Mouse (Mus musculus) monocyte, adult 5-6 weeks (primary cell): ENCODE results near the gene Ptgdr2. TPM values are rescaled to one million over a fixed set of nuclear protein-coding genes. Genes with fewer than 3 reads are reported as not detected.
A peak's percentile ranks its signal among the peaks of the same experiment; 100 is the strongest.

Experiments used
- ATAC-seq: fragments of 153-309, 156-312 bp; replicated peaks from 2 replicates; pipeline ENCODE4 v1.8.0; 2017; ENCODE audit warnings: mild to moderate bottlenecking; ENCODE audit not compliant: low TSS enrichment, insufficient number of reproducible peaks, severe bottlenecking, poor library complexity, low FRiP score
- total RNA-seq: library from RNA; stranded (forward); fragments of 200-1000, 200-491, 200-594 nt; gene quantifications from 3 replicates; pipeline ENCODE4 v1.2.3, GENCODE M21; 2017

Gene Ptgdr2
- total RNA-seq, 1 experiment from 2014 or later, result 1.6 TPM

DNA sequence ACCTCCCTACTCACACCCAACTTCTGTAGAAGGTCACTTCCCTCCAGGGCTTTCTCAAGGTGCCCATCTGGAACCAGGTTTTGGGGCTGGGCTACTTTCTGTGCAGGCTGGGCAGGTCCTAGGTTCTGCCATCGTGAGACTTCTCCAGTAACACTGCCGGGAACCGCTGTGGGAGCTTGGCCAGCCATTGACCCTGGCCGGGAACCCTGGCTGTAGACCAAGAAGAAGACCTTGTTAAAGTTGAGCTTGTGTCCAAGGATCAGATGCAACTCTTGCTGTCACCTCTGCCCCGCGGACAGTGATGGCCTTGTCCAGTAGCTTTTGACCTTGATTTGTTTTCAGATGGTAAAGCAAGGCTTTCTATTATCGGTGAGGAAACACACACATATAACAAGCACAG is 31.6 kb downstream of the Ptgdr2 start:
- ATAC-seq, result no peak

DNA sequence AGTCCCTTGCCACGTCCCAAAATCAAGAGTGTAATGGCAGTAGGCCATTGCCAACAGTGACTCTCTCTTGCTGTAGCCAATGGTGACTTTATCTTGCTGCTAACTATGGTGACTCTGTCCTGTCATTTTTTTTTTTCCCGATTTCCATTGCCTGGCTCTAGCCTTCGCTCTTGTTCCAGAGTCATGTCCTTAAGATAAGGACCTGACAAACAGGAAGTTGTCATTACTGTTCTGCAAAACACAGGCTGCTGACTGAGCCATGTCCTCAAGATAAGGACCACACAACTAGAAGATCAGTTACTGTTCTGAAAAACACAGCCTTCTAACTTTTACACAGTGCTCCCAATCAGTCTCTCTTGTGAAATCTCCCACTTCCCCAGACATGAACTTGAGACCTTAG is 33.5 kb downstream of the Ptgdr2 start:
- ATAC-seq, result no peak

DNA sequence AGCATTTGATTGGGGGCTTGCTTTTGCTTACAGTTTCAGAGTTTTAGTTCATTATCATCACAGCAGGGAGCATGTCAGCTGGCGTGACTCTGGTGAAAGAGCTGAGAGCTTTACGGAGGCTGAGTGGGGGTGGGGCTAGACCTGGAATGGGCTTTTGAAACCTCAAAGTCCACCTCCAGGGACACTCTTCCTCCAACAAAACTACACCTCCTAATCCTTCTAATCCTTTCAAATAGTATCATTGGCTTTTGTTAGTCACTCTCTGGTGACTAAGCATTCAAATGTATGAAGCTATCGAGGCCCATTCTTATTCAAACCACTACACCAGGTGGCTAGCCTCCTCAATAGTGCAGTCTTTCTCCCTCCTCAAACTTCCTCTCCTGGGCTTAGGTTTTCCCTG is 35.7 kb downstream of the Ptgdr2 start:
- ATAC-seq, result no peak

DNA sequence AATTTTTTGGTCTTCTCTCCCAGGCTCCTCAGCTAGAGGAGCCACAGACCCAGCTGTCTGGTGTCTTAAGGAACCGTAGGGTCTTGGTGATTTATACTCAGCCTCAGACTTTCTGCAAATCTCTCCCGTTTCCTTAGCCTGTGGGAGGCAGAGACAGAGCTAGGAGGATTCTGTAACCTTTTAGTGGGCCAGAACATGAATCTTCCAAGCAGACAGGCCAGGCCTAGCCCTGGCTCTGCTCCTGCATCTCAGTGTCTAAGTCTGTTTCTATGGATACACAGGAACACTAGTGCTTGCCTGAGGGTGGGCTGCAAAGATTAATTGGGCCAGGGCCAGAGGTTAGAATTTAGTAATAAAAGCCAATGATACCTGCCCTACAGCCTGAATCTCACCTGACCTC is 36.2 kb downstream of the Ptgdr2 start:
- ATAC-seq, result no peak

DNA sequence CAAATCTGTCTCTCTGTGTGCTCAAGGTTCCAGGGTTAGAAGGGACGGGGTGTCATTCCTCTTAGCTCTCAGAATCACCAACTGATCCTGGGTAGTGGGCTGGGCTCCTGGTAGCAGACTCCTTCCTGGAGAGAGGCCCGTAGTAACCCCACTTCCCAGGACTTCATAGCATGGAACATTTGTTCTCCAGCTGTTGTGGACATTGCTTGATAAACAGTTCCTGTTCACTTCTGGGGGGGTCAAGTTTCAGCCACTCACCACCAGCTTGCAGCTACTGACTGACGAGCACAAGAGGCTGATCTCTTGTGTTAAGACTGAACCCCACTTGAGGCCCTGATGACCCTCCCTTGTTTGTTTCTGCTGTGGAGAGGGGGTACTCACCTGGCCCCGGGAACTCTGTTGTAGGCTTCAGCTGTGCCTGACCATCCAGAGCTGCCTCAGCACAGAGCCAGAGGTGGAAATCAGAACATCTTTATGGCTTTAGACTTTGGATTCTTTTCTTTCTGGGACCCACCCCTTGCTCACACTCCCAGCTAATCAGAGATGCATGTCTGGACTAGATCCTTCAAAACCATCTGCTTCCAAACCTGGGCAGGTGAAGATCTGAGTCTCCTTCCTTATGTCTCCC is 37.4 kb downstream of the Ptgdr2 start, which contains the start of gene Ms4a10:
Gene Ms4a10 (minus strand): TSS at position 433 of the 628 bp plus-strand sequence.
- ATAC-seq, result no peak

DNA sequence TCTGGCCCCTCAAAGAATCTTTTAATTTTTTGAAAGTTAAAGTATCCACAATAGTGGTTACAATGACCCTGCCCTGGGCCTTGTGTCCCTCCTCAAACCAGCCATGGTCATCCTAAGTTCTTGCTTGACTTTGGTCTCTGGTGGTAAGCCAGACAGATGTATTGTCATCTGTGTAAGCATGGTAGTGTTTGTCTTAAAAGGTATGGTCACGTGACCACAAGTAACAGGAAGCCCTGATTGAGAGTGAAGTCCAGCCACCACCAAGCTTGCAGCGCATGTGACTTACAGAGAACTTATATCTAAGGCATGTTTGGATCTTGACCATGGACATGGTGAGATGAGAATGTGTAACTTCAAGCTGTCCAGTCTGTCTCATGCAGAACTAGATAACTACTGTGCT is 38.2 kb downstream of the Ptgdr2 start:
- no peak for ATAC-seq

DNA sequence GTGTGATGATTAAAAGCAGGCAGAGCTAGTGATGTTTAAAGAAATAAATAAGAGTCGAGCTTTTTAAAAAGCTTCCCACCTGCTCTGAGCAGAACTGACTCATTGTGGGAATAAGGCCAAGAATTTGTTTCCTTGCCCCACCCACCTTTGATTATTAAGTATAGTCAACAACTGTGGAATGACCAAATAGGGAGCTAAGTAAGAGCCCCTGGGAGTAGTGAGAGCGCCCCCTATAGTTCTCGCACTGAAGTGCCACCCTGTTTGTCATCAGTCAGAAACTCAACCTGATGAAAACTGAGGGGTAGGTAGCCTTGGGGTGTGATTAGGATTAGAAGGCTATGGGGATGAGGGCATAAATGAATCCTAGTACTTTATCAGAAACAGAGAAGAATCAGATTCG is 39.4 kb downstream of the Ptgdr2 start:
- no peak for ATAC-seq

DNA sequence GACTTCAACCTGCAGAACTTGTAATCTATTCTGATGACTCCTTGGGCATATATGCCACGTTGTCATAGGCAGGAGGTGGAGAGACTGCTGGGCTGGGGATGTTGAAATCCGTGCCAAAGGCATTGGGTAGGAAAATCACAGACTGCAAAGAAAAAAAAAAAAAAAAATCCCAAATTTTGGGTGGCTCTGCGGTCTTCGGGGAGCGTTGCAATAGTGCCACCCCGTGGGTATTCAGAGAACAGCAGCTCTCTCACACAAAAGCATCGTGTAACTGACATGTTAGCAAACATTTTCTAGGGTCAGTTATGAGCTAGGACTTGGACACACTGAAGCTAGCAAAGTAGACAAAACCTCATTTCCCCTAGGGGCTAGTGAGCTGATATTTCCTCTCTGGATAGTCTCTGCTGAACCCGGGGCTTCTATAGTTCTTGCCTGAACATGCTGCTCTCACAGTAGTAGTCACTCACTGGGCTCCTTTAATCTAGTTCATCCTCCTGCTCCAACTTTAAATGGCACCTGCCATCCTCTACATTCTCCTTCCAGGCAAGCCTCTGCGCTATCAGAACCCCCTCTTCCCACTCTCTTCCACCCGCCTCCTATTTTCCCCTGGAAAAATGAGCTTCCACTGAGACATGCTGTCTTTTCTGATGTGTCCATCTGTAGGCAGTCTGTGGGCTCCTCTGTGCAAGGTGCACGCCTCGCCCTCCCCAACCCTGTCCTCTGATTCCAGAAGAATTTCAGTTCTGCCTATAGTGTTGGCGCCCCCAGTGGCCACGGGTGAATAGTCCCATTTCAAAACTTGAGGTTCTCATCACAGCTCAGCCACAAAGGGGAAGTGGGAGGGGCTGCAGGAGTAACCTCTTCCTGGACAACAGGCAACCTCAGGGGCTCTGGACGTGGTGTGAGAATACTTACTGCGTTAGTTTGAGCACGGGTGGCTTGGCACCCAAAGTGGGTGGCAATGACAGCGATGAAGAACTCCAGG is 42.5 kb downstream of the Ptgdr2 start:
- ATAC-seq, result peak; percentile 89

DNA sequence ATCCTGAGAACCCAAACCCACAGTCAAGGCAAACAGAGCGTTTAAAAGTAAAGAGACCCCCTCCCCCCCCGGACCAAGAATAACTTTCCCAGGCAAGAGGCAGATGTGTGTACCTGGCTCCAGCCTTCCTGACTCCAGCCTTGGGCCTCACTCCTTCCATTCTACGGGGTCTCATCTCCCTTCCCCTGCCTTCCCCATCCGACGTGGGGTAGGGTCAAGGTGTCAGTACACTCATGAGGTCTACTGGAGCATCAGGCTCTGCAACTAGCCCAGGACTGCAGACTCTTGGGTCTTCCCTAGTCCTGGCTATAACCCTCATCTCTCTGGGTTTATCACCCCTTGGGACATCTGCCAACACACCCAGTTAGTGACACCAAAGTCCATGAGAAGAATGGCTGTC is 43.2 kb downstream of the Ptgdr2 start:
- ATAC-seq, result no peak; the same call in 1 of the 2 replicates

DNA sequence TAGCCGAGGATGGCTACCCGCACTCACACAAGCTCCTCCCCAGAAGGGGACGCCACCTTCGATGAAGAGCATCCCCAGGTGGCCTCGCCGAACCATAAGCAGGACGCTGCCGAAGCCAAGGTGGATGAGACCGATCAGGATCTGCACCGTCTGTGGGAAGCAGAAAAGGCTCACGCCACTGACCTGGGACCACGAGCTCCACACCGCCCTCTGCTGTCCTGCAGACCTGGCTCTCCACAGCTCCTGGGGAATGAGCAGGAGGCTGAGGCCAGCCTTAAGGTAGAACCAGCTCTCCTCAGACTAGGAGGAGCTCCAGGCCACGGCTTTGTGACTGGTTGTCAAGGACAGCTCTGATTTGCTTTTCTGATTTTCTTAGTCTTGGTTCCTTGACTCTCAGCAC is 46.2 kb downstream of the Ptgdr2 start:
- no peak for ATAC-seq

DNA sequence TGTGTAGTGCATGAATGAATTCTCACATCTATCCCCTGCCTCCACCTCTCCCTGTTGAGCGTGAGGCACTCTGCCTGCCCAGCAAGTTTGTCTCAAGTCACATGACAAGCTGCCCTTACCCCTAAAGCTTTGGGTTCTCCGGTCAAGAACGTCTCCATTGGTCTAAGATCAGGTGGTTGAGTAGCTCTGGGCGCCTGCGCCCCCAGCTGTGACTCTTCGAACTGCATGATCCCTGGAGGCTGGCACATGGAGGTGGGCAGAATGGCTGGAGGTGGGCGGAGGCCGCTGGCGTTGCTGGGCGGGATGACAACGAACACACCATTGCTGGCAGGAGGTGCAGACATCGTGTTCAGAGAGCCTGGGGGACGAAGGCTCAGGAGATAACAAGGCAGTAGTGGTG is 47.6 kb downstream of the Ptgdr2 start:
- no peak for ATAC-seq

DNA sequence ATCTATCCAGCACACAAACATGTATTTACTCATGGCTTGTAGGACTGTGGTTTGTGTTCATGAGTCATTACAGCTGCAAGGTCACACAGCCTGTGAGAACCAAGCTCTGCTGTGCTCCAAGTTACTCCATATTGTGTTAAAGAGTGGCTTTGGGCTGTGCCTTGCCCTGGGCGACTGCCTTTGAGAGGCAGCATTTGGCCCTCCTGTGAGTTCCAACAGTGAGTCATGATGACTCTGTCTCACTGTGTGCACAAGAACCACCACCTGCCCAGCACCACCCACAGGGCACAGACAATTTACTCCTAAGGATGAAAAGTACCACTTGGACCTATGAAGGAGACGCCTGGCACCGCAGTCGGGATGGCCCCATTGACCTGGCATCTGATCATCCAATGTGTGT is 48.9 kb downstream of the Ptgdr2 start:
- ATAC-seq, result no peak

DNA sequence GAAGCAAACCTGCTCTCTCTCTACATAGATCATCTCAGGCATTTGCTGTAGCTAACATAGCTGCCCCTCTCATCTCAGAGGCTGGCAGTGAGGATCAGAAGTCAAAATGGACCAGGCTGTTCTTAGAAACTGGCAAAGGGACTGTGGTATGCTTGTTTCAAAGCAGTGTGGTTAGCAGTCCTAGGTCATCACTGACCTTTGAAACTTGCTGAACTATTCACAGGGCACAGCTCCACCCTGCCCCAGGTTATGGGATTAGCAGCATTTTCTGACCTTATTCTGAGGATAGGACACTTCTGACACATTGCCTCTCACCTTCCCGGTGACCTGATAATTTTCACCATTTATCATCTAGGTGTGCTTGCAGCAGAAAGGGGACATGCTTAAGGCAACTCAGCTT is 51.6 kb downstream of the Ptgdr2 start:
- ATAC-seq, result peak; percentile 37

DNA sequence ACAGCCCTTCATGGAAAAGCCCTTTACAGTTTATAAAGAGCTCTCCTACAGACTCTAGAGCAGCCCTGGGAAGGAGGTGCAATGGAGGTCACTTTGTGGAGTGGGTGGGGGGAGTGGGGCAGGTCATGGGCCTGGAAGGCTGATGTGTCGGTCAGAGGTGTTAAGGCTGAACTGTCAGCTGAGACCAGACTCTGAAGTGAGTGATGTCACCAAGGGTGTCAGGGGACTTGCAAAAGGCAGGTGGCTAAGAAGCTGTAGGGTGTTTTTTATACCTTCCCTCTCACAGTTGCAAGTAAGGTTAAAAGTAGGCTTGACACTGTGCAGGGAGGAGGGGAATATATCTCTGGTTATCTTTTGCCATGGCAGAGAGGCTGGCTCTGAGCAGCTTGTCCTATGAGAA is 53.8 kb downstream of the Ptgdr2 start:
- peak; percentile 47 for ATAC-seq

DNA sequence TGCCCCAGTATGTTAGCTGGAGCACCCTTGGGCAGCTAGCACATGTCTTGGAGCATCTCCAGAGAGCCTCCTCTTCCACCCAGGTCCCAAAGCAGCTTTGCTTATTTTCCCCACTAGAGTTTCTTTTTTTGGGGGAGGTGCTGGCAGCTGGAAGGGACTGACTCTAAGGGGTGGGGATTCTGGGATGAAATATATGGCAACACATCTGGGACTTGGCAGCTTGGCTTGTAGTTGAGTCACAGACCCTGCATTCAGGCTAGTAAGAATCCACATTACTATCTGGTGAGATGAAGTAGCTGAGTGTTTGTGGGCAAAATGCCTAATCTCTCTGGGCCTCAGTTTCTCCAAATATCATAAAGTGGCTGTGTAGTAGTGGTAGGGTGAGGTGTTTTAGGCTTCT is 55.0 kb downstream of the Ptgdr2 start:
- ATAC-seq, result no peak

Other genes starting within 250 kb of the Ptgdr2 start
- 7.3 to 22.2 TPM (median 18.7 TPM) in 3 replicates for gene Vps37c, start 248.4 kb upstream of the Ptgdr2 start, total RNA-seq
- gene Cd5, start 198.2 kb upstream of the Ptgdr2 start, total RNA-seq, result 1.0 to 3.1 TPM in 2 of 3 replicates, not detected in the other
- gene Cd6, start 107.1 kb upstream of the Ptgdr2 start, total RNA-seq, result 1.8 to 3.3 TPM (median 2.2 TPM) in 3 replicates
- 23.9 to 28.8 TPM (median 26.8 TPM) in 3 replicates for gene Slc15a3, start 97.4 kb upstream of the Ptgdr2 start, total RNA-seq
- gene Tmem132a, start 67.2 kb upstream of the Ptgdr2 start, total RNA-seq, result 0.58 TPM in 1 of 3 replicates, not detected in the others
- 32.4 to 64.6 TPM (median 53.0 TPM) in 3 replicates for gene Tmem109, start 55.2 kb upstream of the Ptgdr2 start, total RNA-seq
- gene Prpf19, start 41.9 kb upstream of the Ptgdr2 start, total RNA-seq, result 74.0 to 103 TPM (median 96.6 TPM) in 3 replicates
- not detected in 3 replicates for gene Zp1, start 16.5 kb upstream of the Ptgdr2 start, total RNA-seq
- gene Ccdc86, start 12.1 kb downstream of the Ptgdr2 start, total RNA-seq, result 15.3 to 26.6 TPM (median 16.1 TPM) in 3 replicates
- not detected in 3 replicates for gene Ms4a10, start 37.5 kb downstream of the Ptgdr2 start, total RNA-seq
- gene Ms4a15, start 56.1 kb downstream of the Ptgdr2 start, total RNA-seq, result 0.67 to 2.7 TPM in 2 of 3 replicates, not detected in the other
- gene Ms4a18, start 80.9 kb downstream of the Ptgdr2 start, total RNA-seq, result not detected in 3 replicates
- gene Ms4a8a, start 143.9 kb downstream of the Ptgdr2 start, total RNA-seq, result 1.1 to 8.6 TPM (median 4.5 TPM) in 3 replicates
- 3.3 TPM in 1 of 3 replicates, not detected in the others for gene 1700017D01Rik, start 193.7 kb downstream of the Ptgdr2 start, total RNA-seq
- gene 1700025F22Rik, start 228.2 kb downstream of the Ptgdr2 start, total RNA-seq, result not detected in 3 replicates